Mouse (Mus musculus) regulatory T cell (primary cell): ENCODE measurements around the gene Crygb.
"Not testable (repeated sequence)": the region's sequence is repeated elsewhere in the genome, so short reads cannot be mapped to it uniquely, and the experiment has no call there.

Experiments
- in situ Hi-C: fragments of 300-600 bp; cut with MboI, MseI; formaldehyde crosslinking; loops from one replicate; pipeline ENCODE4 v1.15.1; 2025; ENCODE audit warnings: high pct_unique_total_duplicates

The Crygb gene

DNA sequence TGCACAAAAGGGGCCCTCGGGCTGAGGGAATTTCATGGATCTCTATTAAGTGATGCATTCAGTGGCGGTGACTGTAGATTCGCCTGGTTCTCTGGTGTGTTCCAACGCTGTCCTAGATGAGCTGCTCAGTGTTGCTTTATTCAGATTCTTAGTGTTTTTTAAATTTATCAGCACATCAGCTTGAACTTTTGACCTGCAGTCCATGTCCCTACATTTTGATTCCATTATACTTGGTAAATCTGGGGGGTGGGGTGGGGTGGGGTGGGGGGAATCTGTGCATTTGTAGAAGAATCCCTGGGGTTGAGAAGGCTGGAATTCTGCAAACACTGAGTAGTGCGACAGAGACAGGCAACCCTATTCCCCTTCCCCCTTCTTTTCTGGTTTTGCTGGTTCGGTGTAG lies 8.5 kb downstream of the Crygb start, which contains the start of gene Crygc:
Crygc (minus strand) TSS at position 101 of the 400 bp plus-strand sequence.
- in situ Hi-C loops: no loop called here

GRCm38 (mm10) chr1:65067842-65068241 lies 14.2 kb downstream of the Crygb start:
- in situ Hi-C loops: no loop called here

DNA sequence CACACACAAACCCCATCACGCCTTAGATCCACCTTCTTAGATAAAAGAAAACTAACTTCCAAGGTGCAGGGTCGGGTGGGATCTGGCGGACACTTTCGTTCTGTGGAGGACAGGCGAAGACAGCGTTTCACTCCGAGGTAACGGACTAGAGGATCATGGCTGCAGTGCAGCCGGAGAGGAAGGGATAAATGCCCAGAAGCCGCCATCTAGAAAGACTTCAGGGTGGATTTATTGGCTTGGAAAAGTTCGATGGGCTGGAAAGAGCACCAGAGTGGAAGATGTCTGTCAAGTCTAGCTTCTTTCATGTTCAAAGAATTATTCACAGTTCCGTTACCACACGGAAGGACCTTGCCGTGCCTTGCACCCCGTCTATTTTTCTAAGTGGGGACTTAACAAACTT lies 17.9 kb downstream of the Crygb start:
- in situ Hi-C loops: no loop called here

GRCm38 (mm10) chr1:65063352-65063751 lies 18.7 kb downstream of the Crygb start, which contains the start of gene Crygd:
TSS of gene Crygd (minus strand) at chr1:65063452.
- in situ Hi-C loops: no loop called here

GRCm38 (mm10) chr1:65052140-65052539 lies 29.9 kb downstream of the Crygb start:
- in situ Hi-C loops: no loop called here

DNA sequence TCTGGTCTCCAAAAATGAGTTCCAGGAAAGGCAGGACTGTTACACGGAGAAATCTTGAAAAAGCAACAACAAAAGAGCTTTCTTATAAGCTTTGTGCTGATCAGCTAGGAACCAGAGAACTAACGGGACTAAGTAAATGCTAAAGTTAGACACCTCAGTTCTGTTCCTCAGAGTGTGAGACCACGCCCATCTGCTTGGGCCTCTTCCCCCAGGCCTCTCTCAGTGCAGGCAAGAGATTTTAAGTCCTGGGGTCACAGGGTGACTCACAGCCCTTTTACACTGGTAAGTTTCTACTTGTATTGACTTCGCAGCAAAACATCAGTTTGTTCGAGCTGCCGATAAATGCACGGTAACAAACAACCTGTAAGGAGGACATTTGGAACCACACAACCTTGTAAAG lies 30.4 kb downstream of the Crygb start:
- in situ Hi-C loops: no loop called here

- in situ Hi-C loops: not testable (repeated sequence)
Measured at GRCm38 (mm10) chr1:65050952-65051351, 31.1 kb downstream of the Crygb start, which contains the start of gene Cryge. TSS of gene Cryge (minus strand) at chr1:65051149.

GRCm38 (mm10) chr1:65048781-65049180 lies 33.3 kb downstream of the Crygb start:
- in situ Hi-C loops: no loop called here

DNA sequence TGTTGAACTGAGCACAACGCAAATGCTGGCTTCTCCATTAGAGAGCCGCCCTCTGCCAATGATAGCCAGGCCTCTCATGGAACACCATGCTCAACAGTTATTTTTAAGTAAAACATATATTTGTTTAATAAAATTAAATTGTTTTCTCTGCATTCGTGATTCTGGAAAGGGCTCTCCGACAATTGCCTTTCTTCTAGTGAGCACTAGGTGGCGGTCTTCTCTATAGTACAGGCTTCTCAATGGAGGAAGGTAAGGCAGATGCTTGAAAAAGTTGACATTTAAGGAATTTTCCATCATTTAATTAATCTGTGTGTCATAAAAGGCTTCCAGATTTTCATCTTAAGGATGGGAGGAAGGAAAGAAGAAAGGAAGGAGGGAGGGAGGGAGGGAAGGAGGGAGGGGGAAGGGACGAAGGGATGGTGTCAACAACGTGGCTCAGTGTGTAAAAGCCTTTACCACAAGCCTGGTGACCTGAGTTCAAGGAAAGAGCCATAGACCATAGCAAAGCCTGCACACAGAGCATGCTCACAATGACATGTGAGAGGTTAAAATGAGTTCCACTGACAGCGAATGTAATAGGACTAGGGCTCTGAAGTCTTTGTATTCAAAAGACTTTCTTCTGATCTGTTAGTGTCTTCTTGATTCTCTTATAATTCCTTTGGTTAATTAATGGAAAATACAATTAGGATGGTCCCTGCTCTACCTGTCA lies 35.5 kb downstream of the Crygb start:
- in situ Hi-C loops: no loop called here

GRCm38 (mm10) chr1:65043433-65043832 lies 38.7 kb downstream of the Crygb start:
- in situ Hi-C loops: no loop called here

- in situ Hi-C loops: no loop called here
Measured at GRCm38 (mm10) chr1:65041837-65042236, 40.3 kb downstream of the Crygb start.

DNA sequence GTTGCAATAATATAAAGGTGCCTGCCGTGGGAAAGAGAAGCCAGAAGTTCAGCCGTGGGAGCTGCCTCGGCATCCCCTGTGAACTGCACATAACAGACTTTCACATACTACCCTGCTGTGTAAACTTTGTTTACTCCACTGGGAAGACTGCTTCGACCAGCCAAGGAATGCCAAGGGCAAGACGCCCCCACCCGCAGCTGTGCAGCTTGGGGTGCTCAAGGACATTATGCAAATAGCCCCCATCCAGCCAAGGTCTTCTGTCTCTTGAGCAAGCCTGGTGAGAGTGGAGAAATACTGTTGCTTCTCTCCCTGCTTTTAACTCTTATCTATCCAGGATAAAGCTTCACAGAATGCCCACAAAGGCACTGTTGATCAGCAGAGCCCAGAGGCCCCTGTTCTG lies 41.3 kb downstream of the Crygb start:
- in situ Hi-C loops: no loop called here

GRCm38 (mm10) chr1:65039679-65040078 lies 42.4 kb downstream of the Crygb start:
- in situ Hi-C loops: no loop called here

DNA sequence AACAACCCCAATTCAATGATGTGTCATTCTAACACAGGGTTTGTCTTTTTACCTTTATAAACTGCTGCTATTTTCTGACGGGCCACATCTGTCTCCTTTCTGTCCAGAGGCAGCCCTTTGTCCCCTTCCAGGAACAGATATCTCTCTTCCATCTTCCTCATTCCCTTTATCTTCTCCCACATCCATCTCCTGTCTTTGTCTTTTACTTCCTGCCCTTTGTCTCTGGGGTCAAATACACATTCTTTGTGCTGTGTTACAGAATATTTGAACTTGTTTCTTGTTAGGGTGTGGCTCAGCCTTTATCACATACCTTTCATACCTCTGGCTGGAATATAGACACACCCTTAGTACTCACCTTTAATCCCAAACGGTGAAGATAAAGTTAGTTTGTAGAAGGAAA lies 44.5 kb downstream of the Crygb start:
- in situ Hi-C loops: no loop called here

DNA sequence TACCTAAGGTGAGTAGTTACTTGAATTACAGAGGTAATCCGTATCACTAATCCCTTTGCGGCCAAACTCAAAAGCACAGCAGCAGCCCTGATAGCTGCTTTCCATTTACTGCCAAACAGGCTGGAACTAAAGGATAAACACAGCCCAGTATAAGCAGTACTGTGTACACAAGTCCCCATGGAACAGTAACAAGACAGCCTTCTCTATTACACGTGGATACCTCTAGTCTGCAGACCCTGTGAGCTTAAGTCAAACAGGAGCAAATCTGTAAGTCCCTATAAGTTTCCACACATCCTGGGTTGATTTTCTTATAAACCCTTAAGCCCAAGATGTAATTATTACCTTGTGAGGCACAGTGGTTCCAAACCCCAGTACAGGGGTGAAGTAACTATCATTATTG lies 46.6 kb downstream of the Crygb start:
- in situ Hi-C loops: no loop called here

DNA sequence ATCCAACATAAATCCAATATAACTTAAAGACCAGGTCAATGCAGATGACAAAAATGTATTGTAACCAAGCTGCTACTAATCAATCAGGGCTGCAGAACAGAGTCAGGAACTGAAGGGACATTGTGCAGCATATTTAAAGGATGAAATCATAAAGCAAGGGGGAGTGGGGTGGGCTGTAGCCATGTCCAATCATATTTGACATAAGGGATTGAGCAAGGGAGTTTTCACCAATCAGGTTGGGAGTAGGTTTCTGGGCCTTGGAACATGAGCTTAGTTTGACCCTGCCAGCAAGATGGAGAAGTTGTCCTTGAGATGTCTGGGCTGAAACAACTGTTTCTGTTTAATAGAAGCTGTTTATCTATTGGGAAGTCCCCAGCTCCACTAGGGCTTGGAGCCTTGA lies 49.4 kb downstream of the Crygb start, which contains the start of gene Akr1cl:
Akr1cl (minus strand) TSS at position 119 of the 400 bp plus-strand sequence.
- in situ Hi-C loops: no loop called here
